Mouse (Mus musculus) lung, postnatal 0 days (tissue): Measurements from ENCODE around the gene Cnot10.

Experiments
- CTCF ChIP-seq: IDR thresholded peaks from 2 replicates; pipeline ENCODE4 v1.5.1; 2016; ENCODE audit warnings: antibody characterized with exemption, mild to moderate bottlenecking
- EP300 ChIP-seq: IDR thresholded peaks from 2 replicates; pipeline ENCODE4 v1.6.1; 2016; ENCODE audit warnings: antibody characterized with exemption, mild to moderate bottlenecking, control low read depth

- TF ChIP-seq EP300 (no peak), CTCF (no peak)
Observed at GRCm38 (mm10) chr9:114636751-114637150, 3.2 kb downstream of the Cnot10 start.
